Mouse (Mus musculus) adrenal gland, adult 10 weeks (tissue): ENCODE results near the gene Tpte. TPM values are rescaled to one million over a fixed set of nuclear protein-coding genes. Genes with fewer than 3 reads are reported as not detected.

Experiments used
- polyA plus RNA-seq: library from polyadenylated mRNA; stranded (reverse); fragments of 350-450 nt; fragmentation: Illumina TruSeq; extraction: RNeasy Lipid Tissue Mini Kit (QIAGEN cat#74804); gene quantifications from one replicate; pipeline ENCODE4 v1.2.3, GENCODE M21; 2014; ENCODE audit warnings: low read depth, low replicate concordance

The Tpte gene
- not detected for polyA plus RNA-seq

DNA sequence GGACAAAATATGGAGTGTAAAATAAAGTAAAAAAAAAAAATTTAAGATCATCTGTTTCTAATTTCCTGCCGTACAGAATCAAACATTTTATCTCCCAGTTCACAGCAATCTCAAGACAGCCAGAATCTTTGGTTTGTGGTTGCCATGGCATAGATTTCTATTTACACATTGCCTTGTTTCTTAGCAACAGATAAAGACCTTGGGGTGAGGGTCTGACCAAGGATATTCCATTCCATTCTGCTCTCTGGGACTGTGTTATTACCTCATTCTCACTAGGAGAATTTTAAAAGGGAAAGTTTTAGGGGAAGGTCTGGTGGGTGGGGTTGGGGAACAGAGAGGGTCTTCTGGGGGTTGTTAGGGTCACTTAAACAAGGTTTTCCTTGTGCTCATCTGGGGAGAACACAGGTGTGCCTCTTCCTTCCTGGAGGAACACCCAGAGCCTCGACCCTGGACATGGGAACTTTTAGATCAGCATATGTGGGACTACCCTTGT is at the start of gene Tpte:
Tpte (plus strand) TSS at position 443 of the 493 bp plus-strand sequence.

GRCm38 (mm10) chr8:22398142-22398951 is 115.1 kb downstream of the Tpte start, which contains the start of gene Slc25a15:
Gene Slc25a15, minus strand, starts transcription at chr8:22398597.

GRCm38 (mm10) chr8:22411282-22411702 is 128.1 kb downstream of the Tpte start, which contains the start of gene Mrps31:
Gene Mrps31, plus strand, starts transcription at chr8:22411361.

Other genes with a start within 250 kb of the Tpte start
- gene Atp7b, start 223.1 kb upstream of the Tpte start, polyA plus RNA-seq = not detected
- 58.0 TPM for gene Alg11, start 222.7 kb upstream of the Tpte start, polyA plus RNA-seq
- 27.3 TPM for gene Nek5, start 158.4 kb upstream of the Tpte start, polyA plus RNA-seq
- 5.0 TPM for gene Nek3, start 117.0 kb upstream of the Tpte start, polyA plus RNA-seq
- gene Ckap2, start 97.6 kb upstream of the Tpte start, polyA plus RNA-seq = 14.5 TPM
- 55.3 TPM for gene Vps36, start 90.6 kb upstream of the Tpte start, polyA plus RNA-seq
- 1.7 TPM for gene Thsd1, start 56.1 kb upstream of the Tpte start, polyA plus RNA-seq
- gene Slc25a15, start 115.2 kb downstream of the Tpte start, polyA plus RNA-seq = 21.7 TPM
- 53.5 TPM for gene Mrps31, start 127.9 kb downstream of the Tpte start, polyA plus RNA-seq